Mouse (Mus musculus): ENCODE data around the gene Hmcn1. TPM values are rescaled to one million over a fixed set of nuclear protein-coding genes. Genes with fewer than 3 reads are reported as not detected.

The Hmcn1 gene
- polyA plus RNA-seq, 1 experiment from 2014 or later, result 36.0 TPM

GRCm38 (mm10) chr1:150920860-150921259, 72.4 kb downstream of the Hmcn1 start:
- ATAC-seq (ENCODE audit: low FRiP score, low read depth), result peak; percentile 37; the same call in 1 of the 2 replicates
- H3K9me3 ChIP-seq, result no peaks in the 10 kb centered on the region
- H3K4me2 ChIP-seq (replicated peaks), result no peak overlapping the region; the same call in 1 of the 2 replicates
- H3K27me3 ChIP-seq, result no peaks in the 10 kb centered on the region
- peak overlapping the region; percentile 22; the same call in 1 of the 2 replicates for H3K27ac ChIP-seq
- H3K36me3 ChIP-seq, result no peaks in the 10 kb centered on the region
- no peak overlapping the region for H3K4me3 ChIP-seq
- no peak overlapping the region for H3K9ac ChIP-seq
- peaks cover 19% of the 10 kb centered on the region for H3K4me1 ChIP-seq
- 57% methylated on average over 9 of the region's 9 CpGs for WGBS

GRCm38 (mm10) chr1:150920276-150920675, 73.0 kb downstream of the Hmcn1 start:
- Histone ChIP-seq H3K4me2 (replicated peaks) (no peak overlapping the region), H3K9me3 (no peaks in the 10 kb centered on the region), H3K4me3 (no peak overlapping the region), H3K36me3 (no peaks in the 10 kb centered on the region), H3K27me3 (no peaks in the 10 kb centered on the region), H3K4me1 (peaks cover 15% of the 10 kb centered on the region), H3K27ac (no peak overlapping the region), H3K9ac (no peak overlapping the region)
- WGBS, result 43% methylated on average over 6 of the region's 6 CpGs
- ATAC-seq (ENCODE audit: low FRiP score, low read depth), result peak; percentile 24; the same call in 1 of the 2 replicates

GRCm38 (mm10) chr1:150914936-150915335, 78.3 kb downstream of the Hmcn1 start:
- no peak overlapping the region for H3K9ac ChIP-seq
- 64% methylated on average over 2 of the region's 2 CpGs for WGBS
- no peak for ATAC-seq (ENCODE audit: low FRiP score, low read depth)
- H3K4me1 ChIP-seq, result peaks cover 24% of the 10 kb centered on the region
- no peaks in the 10 kb centered on the region for H3K27me3 ChIP-seq
- no peaks in the 10 kb centered on the region for H3K9me3 ChIP-seq
- H3K27ac ChIP-seq, result no peak overlapping the region
- no peak overlapping the region for H3K4me2 ChIP-seq (replicated peaks)
- H3K4me3 ChIP-seq, result no peak overlapping the region
- no peaks in the 10 kb centered on the region for H3K36me3 ChIP-seq

- WGBS, result 72% methylated on average over 5 of the region's 5 CpGs
- Histone ChIP-seq H3K4me1 (peaks cover 24% of the 10 kb centered on the region), H3K9ac (no peak overlapping the region), H3K36me3 (no peaks in the 10 kb centered on the region), H3K27ac (no peak overlapping the region), H3K4me2 (replicated peaks) (no peak overlapping the region), H3K27me3 (no peaks in the 10 kb centered on the region), H3K4me3 (no peak overlapping the region), H3K9me3 (no peaks in the 10 kb centered on the region)
- ATAC-seq (ENCODE audit: low FRiP score, low read depth), result no peak
Measured at GRCm38 (mm10) chr1:150913586-150914136, 79.6 kb downstream of the Hmcn1 start.

- Histone ChIP-seq H3K27me3 (no peaks in the 10 kb centered on the region), H3K9ac (no peak overlapping the region), H3K4me3 (no peak overlapping the region), H3K9me3 (no peaks in the 10 kb centered on the region), H3K36me3 (no peaks in the 10 kb centered on the region), H3K4me2 (replicated peaks) (no peak overlapping the region), H3K27ac (no peak overlapping the region), H3K4me1 (peaks cover 4% of the 10 kb centered on the region)
- ATAC-seq (ENCODE audit: low FRiP score, low read depth), result no peak
- 83% methylated on average over 2 of the region's 2 CpGs for WGBS
Measured at GRCm38 (mm10) chr1:150909642-150910041, 83.6 kb downstream of the Hmcn1 start.

GRCm38 (mm10) chr1:150893677-150894188, 99.5 kb downstream of the Hmcn1 start:
- Histone ChIP-seq H3K4me3 (no peak overlapping the region), H3K4me2 (replicated peaks) (no peak overlapping the region), H3K27me3 (no peaks in the 10 kb centered on the region), H3K9ac (no peak overlapping the region), H3K4me1 (peaks cover 22% of the 10 kb centered on the region), H3K36me3 (no peaks in the 10 kb centered on the region), H3K27ac (no peak overlapping the region), H3K9me3 (no peaks in the 10 kb centered on the region)
- no peak for ATAC-seq (ENCODE audit: low FRiP score, low read depth)
- 50% methylated on average over 5 of the region's 5 CpGs for WGBS

GRCm38 (mm10) chr1:150890017-150890416, 103.2 kb downstream of the Hmcn1 start:
- Histone ChIP-seq H3K27ac (no peak overlapping the region), H3K9me3 (no peaks in the 10 kb centered on the region), H3K36me3 (no peaks in the 10 kb centered on the region), H3K4me1 (peaks cover 8% of the 10 kb centered on the region; the same call in 1 of the 2 replicates), H3K4me2 (replicated peaks) (no peak overlapping the region), H3K4me3 (no peak overlapping the region), H3K9ac (no peak overlapping the region), H3K27me3 (no peaks in the 10 kb centered on the region)
- 78% methylated on average over 4 of the region's 4 CpGs for WGBS
- ATAC-seq (ENCODE audit: low FRiP score, low read depth), result no peak

GRCm38 (mm10) chr1:150886267-150886666, 107.0 kb downstream of the Hmcn1 start:
- Histone ChIP-seq H3K4me3 (no peak overlapping the region), H3K9ac (no peak overlapping the region), H3K4me2 (replicated peaks) (no peak overlapping the region), H3K27me3 (no peaks in the 10 kb centered on the region), H3K36me3 (no peaks in the 10 kb centered on the region), H3K9me3 (no peaks in the 10 kb centered on the region), H3K27ac (no peak overlapping the region), H3K4me1 (no peaks in the 10 kb centered on the region)
- no peak for ATAC-seq (ENCODE audit: low FRiP score, low read depth)
- WGBS, result 51% methylated on average over 1 of the region's 1 CpGs

GRCm38 (mm10) chr1:150878421-150878820, 114.8 kb downstream of the Hmcn1 start:
- Histone ChIP-seq H3K9me3 (no peaks in the 10 kb centered on the region), H3K9ac (no peak overlapping the region), H3K4me3 (no peak overlapping the region), H3K4me2 (replicated peaks) (no peak overlapping the region), H3K4me1 (peaks cover 10% of the 10 kb centered on the region; the same call in 1 of the 2 replicates), H3K27ac (no peak overlapping the region), H3K36me3 (0 out of 2 replicates have a peak, but pooled peaks cover 3% of the 10 kb centered on the region), H3K27me3 (no peaks in the 10 kb centered on the region)
- WGBS, result 59% methylated on average over 7 of the region's 7 CpGs
- ATAC-seq (ENCODE audit: low FRiP score, low read depth), result no peak

- Histone ChIP-seq H3K36me3 (0 out of 2 replicates have a peak, but pooled peaks cover 3% of the 10 kb centered on the region), H3K27me3 (no peaks in the 10 kb centered on the region), H3K9ac (no peak overlapping the region), H3K9me3 (no peaks in the 10 kb centered on the region), H3K27ac (no peak overlapping the region), H3K4me3 (no peak overlapping the region), H3K4me1 (peaks cover 15% of the 10 kb centered on the region; the same call in 1 of the 2 replicates), H3K4me2 (replicated peaks) (no peak overlapping the region)
- ATAC-seq (ENCODE audit: low FRiP score, low read depth), result no peak
- 56% methylated on average over 4 of the region's 4 CpGs for WGBS
Measured at GRCm38 (mm10) chr1:150877920-150878319, 115.3 kb downstream of the Hmcn1 start.

- no peaks in the 10 kb centered on the region for H3K9me3 ChIP-seq
- 0 out of 2 replicates have a peak, but pooled peaks cover 3% of the 10 kb centered on the region for H3K36me3 ChIP-seq
- WGBS, result 88% methylated on average over 5 of the region's 5 CpGs
- H3K9ac ChIP-seq, result no peak overlapping the region
- ATAC-seq (ENCODE audit: low FRiP score, low read depth), result no peak
- H3K4me2 ChIP-seq (replicated peaks), result no peak overlapping the region
- H3K4me3 ChIP-seq, result no peak overlapping the region
- no peaks in the 10 kb centered on the region for H3K27me3 ChIP-seq
- H3K4me1 ChIP-seq, result peaks cover 15% of the 10 kb centered on the region; the same call in 1 of the 2 replicates
- H3K27ac ChIP-seq, result no peak overlapping the region
Measured at GRCm38 (mm10) chr1:150874025-150874424, 119.2 kb downstream of the Hmcn1 start.

GRCm38 (mm10) chr1:150873231-150873630, 120.0 kb downstream of the Hmcn1 start:
- 0 out of 2 replicates have a peak, but pooled peaks cover 3% of the 10 kb centered on the region for H3K36me3 ChIP-seq
- H3K27me3 ChIP-seq, result no peaks in the 10 kb centered on the region
- no peaks in the 10 kb centered on the region for H3K9me3 ChIP-seq
- H3K4me1 ChIP-seq, result peaks cover 11% of the 10 kb centered on the region; the same call in 1 of the 2 replicates
- 69% methylated on average over 6 of the region's 6 CpGs for WGBS
- H3K27ac ChIP-seq, result no peak overlapping the region
- H3K9ac ChIP-seq, result no peak overlapping the region
- H3K4me2 ChIP-seq (replicated peaks), result no peak overlapping the region
- no peak overlapping the region for H3K4me3 ChIP-seq
- ATAC-seq (ENCODE audit: low FRiP score, low read depth), result no peak

- no peak overlapping the region for H3K4me3 ChIP-seq
- no peak overlapping the region for H3K4me2 ChIP-seq (replicated peaks)
- no peak for ATAC-seq (ENCODE audit: low FRiP score, low read depth)
- H3K27me3 ChIP-seq, result no peaks in the 10 kb centered on the region
- H3K9me3 ChIP-seq, result no peaks in the 10 kb centered on the region
- peaks cover 6% of the 10 kb centered on the region for H3K4me1 ChIP-seq
- 78% methylated on average over 3 of the region's 3 CpGs for WGBS
- H3K9ac ChIP-seq, result no peak overlapping the region
- H3K36me3 ChIP-seq, result 0 out of 2 replicates have a peak, but pooled peaks cover 3% of the 10 kb centered on the region
- no peak overlapping the region for H3K27ac ChIP-seq
Measured at GRCm38 (mm10) chr1:150872105-150872504, 121.1 kb downstream of the Hmcn1 start.

All from limb, embryonic 13.5 days (tissue).